In the genomic region with DNA sequence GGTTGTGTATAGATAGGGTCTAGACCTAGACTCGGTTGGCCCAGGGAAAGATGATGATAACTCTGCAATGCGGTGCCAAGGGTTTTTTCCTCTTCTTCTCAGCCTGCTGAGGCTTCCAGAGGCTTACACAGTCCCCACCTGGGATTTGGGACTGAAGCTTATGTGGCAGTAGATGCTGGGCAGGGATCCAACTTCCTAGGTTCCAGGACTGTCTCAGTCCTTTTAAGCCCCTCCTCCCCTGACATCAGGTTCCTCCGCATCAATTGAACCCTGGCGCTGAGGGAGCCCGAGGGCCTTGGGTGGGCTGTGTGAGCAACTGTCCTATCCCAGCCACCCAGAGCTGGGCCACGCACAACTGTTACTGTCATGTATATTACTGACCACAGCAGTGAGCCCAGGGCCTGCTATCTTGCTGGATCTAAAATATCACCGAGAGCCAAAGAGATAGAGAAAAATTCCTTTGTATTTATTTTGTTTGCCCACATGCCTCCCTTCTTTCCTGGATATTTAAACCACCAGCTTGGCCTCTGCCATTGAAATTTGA, we compare ENCODE assay signal across 14 mouse cellular contexts. TPM values are rescaled to one million over a fixed set of nuclear protein-coding genes. Genes with fewer than 3 reads are reported as not detected.
DNase-seq lines count a peak whose midpoint lies in the region; ATAC-seq and TF ChIP-seq lines count a peak whose summit lies in the region.
"Had no signal": no experiment of that assay in that cellular context is flagged by ENCODE, and none has a peak within 500 bp of the region (broad histone marks: within the 10 kb centered on the region; RNA-seq: fewer than 3 reads in every experiment).

No protein-coding gene starts in this region.

- no peak overlapping the region for H3K4me2 ChIP-seq in lung, embryonic 15.5 days
- H3K4me2 ChIP-seq in stomach, postnatal 0 days (replicated peaks; ENCODE audit: low read depth): no peak overlapping the region
- H3K4me2 ChIP-seq: forebrain, embryonic 13.5 days; hindbrain, embryonic 15.5 days; intestine, embryonic 15.5 days; neural tube, embryonic 13.5 days had no signal

- 80% methylated on average over 7 of the region's 7 CpGs for WGBS in heart, embryonic 10.5 days
- WGBS in lung, embryonic 15.5 days: 76% methylated on average over 7 of the region's 7 CpGs
- WGBS in bone marrow, adult 2 months: 86% methylated on average over 7 of the region's 7 CpGs
- 76% methylated on average over 7 of the region's 7 CpGs for WGBS in stomach, postnatal 0 days

- no peak for DNase-seq in heart, embryonic 10.5 days (ENCODE audit: low spot score)
- DNase-seq in heart, postnatal 14 days: no peak
- no peak for DNase-seq in lung, postnatal 25 days (ENCODE audit: low spot score)
- DNase-seq in stomach, postnatal 0 days (ENCODE audit: low spot score): no peak
- DNase-seq in kidney, adult 9 months: no peak

- H3K36me3 ChIP-seq in heart, embryonic 10.5 days: peaks cover 44% of the 10 kb centered on the region
- peaks cover 48% of the 10 kb centered on the region for H3K36me3 ChIP-seq in lung, embryonic 15.5 days
- peaks cover 8% of the 10 kb centered on the region for H3K36me3 ChIP-seq in stomach, postnatal 0 days (ENCODE audit: control insufficient read depth, insufficient read depth, low read length)

- no peaks in the 10 kb centered on the region for H3K27me3 ChIP-seq in heart, embryonic 10.5 days (ENCODE audit: insufficient read depth, poor library complexity, severe bottlenecking)
- H3K27me3 ChIP-seq in lung, embryonic 15.5 days: no peaks in the 10 kb centered on the region
- H3K27me3 ChIP-seq in stomach, postnatal 0 days (ENCODE audit: control insufficient read depth, insufficient read depth, low read length): no peaks in the 10 kb centered on the region
- H3K27me3 ChIP-seq: hindbrain, embryonic 15.5 days; intestine, embryonic 15.5 days; neural tube, embryonic 13.5 days; Patski had no signal

- no peak overlapping the region for H3K9ac ChIP-seq in lung, embryonic 15.5 days
- no peak overlapping the region for H3K9ac ChIP-seq in stomach, postnatal 0 days (ENCODE audit: low read length)
- H3K9ac ChIP-seq: forebrain, embryonic 13.5 days; hindbrain, embryonic 15.5 days; intestine, embryonic 15.5 days; liver, embryonic 14.5 days; neural tube, embryonic 13.5 days had no signal

- no peak overlapping the region for H3K4me3 ChIP-seq in heart, embryonic 10.5 days
- H3K4me3 ChIP-seq in lung, embryonic 15.5 days: no peak overlapping the region
- H3K4me3 ChIP-seq in bone marrow, adult 2 months (replicated peaks; ENCODE audit: control insufficient read depth, low read depth, low read length): no peak overlapping the region
- no peak overlapping the region for H3K4me3 ChIP-seq in stomach, postnatal 0 days (ENCODE audit: low read depth, low read length)
- H3K4me3 ChIP-seq: forebrain, embryonic 13.5 days; hindbrain, embryonic 15.5 days; intestine, embryonic 15.5 days; midbrain, embryonic 10.5 days; neural tube, embryonic 13.5 days had no signal

- no peak for TF ChIP-seq CTCF in bone marrow, adult 2 months (IDR thresholded peaks at IDR 0.05; ENCODE audit: control insufficient read depth, insufficient read depth, low read length)
- TF ChIP-seq CTCF in stomach, postnatal 0 days (IDR thresholded peaks at IDR 0.05; ENCODE audit: low read depth): no peak

- intact Hi-C loops in heart, postnatal 14 days (cut with DNase I): loop anchor here (1.0 to 2.0 kb wide), 3 partner anchors 37 to 135 kb away; no protein-coding TSS in a partner anchor

- H3K9me3 ChIP-seq in heart, embryonic 10.5 days: no peaks in the 10 kb centered on the region
- H3K9me3 ChIP-seq in lung, embryonic 15.5 days: no peaks in the 10 kb centered on the region
- H3K9me3 ChIP-seq in stomach, postnatal 0 days (ENCODE audit: control insufficient read depth, low read length): no peaks in the 10 kb centered on the region
- H3K9me3 ChIP-seq: forebrain, embryonic 13.5 days; hindbrain, embryonic 15.5 days; intestine, embryonic 15.5 days; midbrain, embryonic 10.5 days; neural tube, embryonic 13.5 days had no signal

- peak; percentile 9; the same call in 1 of the 2 replicates for TF ChIP-seq POLR2A in bone marrow, adult 2 months (IDR thresholded peaks at IDR 0.05; ENCODE audit: borderline replicate concordance, control insufficient read depth, low read depth, low read length)

- ATAC-seq in lung, embryonic 15.5 days (ENCODE audit: borderline replicate concordance, extremely low read depth, low FRiP score, low TSS enrichment): no peak
- ATAC-seq in stomach, postnatal 0 days (ENCODE audit: low FRiP score, low TSS enrichment): no peak
- ATAC-seq: intestine, embryonic 15.5 days; Patski had no signal

- TF ChIP-seq EP300 in stomach, postnatal 0 days (optimal IDR thresholded peaks at IDR 0.05): no peak

- peaks cover 54% of the 10 kb centered on the region for H3K4me1 ChIP-seq in heart, embryonic 10.5 days
- H3K4me1 ChIP-seq in lung, embryonic 15.5 days: peaks cover 65% of the 10 kb centered on the region
- no peaks in the 10 kb centered on the region for H3K4me1 ChIP-seq in bone marrow, adult 2 months (ENCODE audit: control insufficient read depth, insufficient read depth, low read length)
- peaks cover 23% of the 10 kb centered on the region for H3K4me1 ChIP-seq in stomach, postnatal 0 days (replicated peaks; ENCODE audit: control insufficient read depth, insufficient read depth)

- H3K27ac ChIP-seq in heart, embryonic 10.5 days: 0 out of 2 replicates have a peak overlapping the region, but pooled peaks have one; percentile 0
- 0 out of 2 replicates have a peak overlapping the region, but pooled peaks have one; percentile 33 for H3K27ac ChIP-seq in lung, embryonic 15.5 days
- no peak overlapping the region for H3K27ac ChIP-seq in bone marrow, adult 2 months (ENCODE audit: control insufficient read depth, insufficient read depth, low read depth, low read length, poor library complexity)
- 0 out of 2 replicates have a peak overlapping the region, but pooled peaks have one; percentile 24 for H3K27ac ChIP-seq in stomach, postnatal 0 days (replicated peaks)
- H3K27ac ChIP-seq: forebrain, embryonic 13.5 days; hindbrain, embryonic 15.5 days; intestine, embryonic 15.5 days; liver, embryonic 14.5 days; midbrain, embryonic 10.5 days; neural tube, embryonic 13.5 days had no signal

RNA-seq across cellular contexts. Expression of a gene that starts 35.8 kb away (rescaled TPM):
- 47.1 and 55.5 TPM in 2 replicates for polyA plus RNA-seq in heart, embryonic 10.5 days (2016; fragmentation: Nextera tagmentation; extraction: Ambion mirVana)
- 10 to 100 TPM; 31.2 to 33.4 TPM for total RNA-seq in heart, postnatal 14 days (2021)
- polyA plus RNA-seq in lung, embryonic 15.5 days (2015; fragmentation: Nextera tagmentation; extraction: Ambion mirVana): 114 and 117 TPM in 2 replicates
- 2.1 and 9.9 TPM in 2 replicates for polyA plus RNA-seq in bone marrow, adult 2 months (2011; ENCODE audit: insufficient read depth, insufficient read length, low replicate concordance, missing spikeins)
- 90.7 and 101 TPM in 2 replicates for polyA plus RNA-seq in stomach, postnatal 0 days (2015; fragmentation: Nextera tagmentation; extraction: Ambion mirVana)

RNA-seq across cellular contexts. Expression of a gene that starts 49.6 kb away (rescaled TPM):
- polyA plus RNA-seq in heart, embryonic 10.5 days (2016; fragmentation: Nextera tagmentation; extraction: Ambion mirVana): 121 and 170 TPM in 2 replicates
- total RNA-seq in heart, postnatal 14 days (2021): 10 to 100 TPM; 66.3 to 75.0 TPM
- polyA plus RNA-seq in lung, embryonic 15.5 days (2015; fragmentation: Nextera tagmentation; extraction: Ambion mirVana): 164 and 167 TPM in 2 replicates
- polyA plus RNA-seq in bone marrow, adult 2 months (2011; ENCODE audit: insufficient read depth, insufficient read length, low replicate concordance, missing spikeins): 32.7 and 113 TPM in 2 replicates
- polyA plus RNA-seq in stomach, postnatal 0 days (2015; fragmentation: Nextera tagmentation; extraction: Ambion mirVana): 141 and 157 TPM in 2 replicates

RNA-seq across cellular contexts. Expression of a gene that starts 49.7 kb away (rescaled TPM):
- polyA plus RNA-seq in heart, embryonic 10.5 days (2016; fragmentation: Nextera tagmentation; extraction: Ambion mirVana): 7.6 and 8.6 TPM in 2 replicates
- total RNA-seq in heart, postnatal 14 days (2021): 10 to 100 TPM; 12.0 to 13.4 TPM
- polyA plus RNA-seq in lung, embryonic 15.5 days (2015; fragmentation: Nextera tagmentation; extraction: Ambion mirVana): 7.5 and 9.7 TPM in 2 replicates
- 2.3 and 4.1 TPM in 2 replicates for polyA plus RNA-seq in bone marrow, adult 2 months (2011; ENCODE audit: insufficient read depth, insufficient read length, low replicate concordance, missing spikeins)
- polyA plus RNA-seq in stomach, postnatal 0 days (2015; fragmentation: Nextera tagmentation; extraction: Ambion mirVana): 5.3 and 5.5 TPM in 2 replicates
